Mouse (Mus musculus) G1E (cell line): ENCODE data around the gene Magi1.

Source experiments
- CTCF ChIP-seq: IDR thresholded peaks from 2 replicates; pipeline ENCODE4 v1.5.1; 2012; ENCODE audit warnings: low read depth, low read length, inconsistent platforms, mixed read lengths
- GATA1 ChIP-seq: IDR thresholded peaks from 2 replicates; pipeline ENCODE4 v1.6.1; 2012; ENCODE audit warnings: borderline replicate concordance, low read length, inconsistent platforms, mixed read lengths
- GATA2 ChIP-seq: IDR thresholded peaks from 2 replicates; pipeline ENCODE4 v1.6.1; 2012; ENCODE audit warnings: low read depth, low read length, inconsistent platforms, borderline replicate concordance

DNA sequence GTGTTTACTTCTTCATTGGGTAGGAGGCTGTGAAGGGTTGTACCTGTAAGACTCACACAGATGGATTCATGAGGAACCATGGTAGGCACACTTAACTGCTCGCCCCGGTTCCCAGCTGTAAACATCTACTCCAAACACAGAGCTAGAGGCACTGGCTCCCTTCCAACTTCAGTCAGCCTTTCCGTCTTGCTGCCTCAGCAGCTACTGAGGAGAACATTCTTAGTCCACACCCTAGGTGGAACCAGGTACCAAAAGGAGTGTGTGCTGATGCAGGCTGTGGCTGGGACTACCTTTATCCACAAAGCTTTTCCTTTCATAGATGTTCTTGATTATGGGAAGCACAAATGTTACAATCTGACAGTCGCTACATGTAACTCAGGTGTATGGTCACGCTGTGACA lies 585.8 kb downstream of the Magi1 start:
- TF ChIP-seq CTCF (no peak), GATA1 (no peak), GATA2 (no peak)
